Comparison of ENCODE assay signal across 7 mouse cellular contexts in genomic region chr11:118102838-118103237, GRCm38 (mm10). TPM values are rescaled to one million over a fixed set of nuclear protein-coding genes. Genes with fewer than 3 reads are reported as not detected.
A peak's percentile ranks its signal among the peaks of the same experiment; 100 is the strongest.
DNase-seq lines count a peak whose midpoint lies in the region; ATAC-seq and TF ChIP-seq lines count a peak whose summit lies in the region.

No protein-coding gene starts in this region.

- peak; percentile 89 for DNase-seq in NIH3T3 (ENCODE audit: low read depth)
- DNase-seq in c-Kit-negative CD71-positive TER-119-positive erythroid progenitor cells, embryonic 14.5 days (ENCODE audit: low read depth, low spot score): peak; percentile 61
- peak; percentile 81 for DNase-seq in hindbrain, postnatal 0 days (ENCODE audit: low spot score)
- DNase-seq in left cerebral cortex, adult 18-20 months (ENCODE audit: low spot score in 2 of 2): peak; percentile 88 to 94
- DNase-seq in mesoderm, embryonic 11.5 days (ENCODE audit: low read depth, low spot score): peak; percentile 90
- DNase-seq in skeletal muscle tissue, adult 2 months (ENCODE audit: low read depth, low spot score): peak; percentile 79

- H3K9ac ChIP-seq in forebrain, embryonic 13.5 days: no peak overlapping the region
- H3K9ac ChIP-seq in hindbrain, postnatal 0 days (replicated peaks; ENCODE audit: low read length): no peak overlapping the region

- H3K4me3 ChIP-seq in forebrain, embryonic 13.5 days: no peak overlapping the region
- H3K4me3 ChIP-seq in hindbrain, postnatal 0 days (ENCODE audit: low read length): no peak overlapping the region

- no peaks in the 10 kb centered on the region for H3K4me1 ChIP-seq in forebrain, embryonic 13.5 days
- no peaks in the 10 kb centered on the region for H3K4me1 ChIP-seq in hindbrain, postnatal 0 days (ENCODE audit: insufficient read depth, low read length)

- TF ChIP-seq CTCF in hindbrain, postnatal 0 days (IDR thresholded peaks at IDR 0.05; ENCODE audit: low read depth): peak; percentile 100

- no peak overlapping the region for H3K27ac ChIP-seq in forebrain, embryonic 13.5 days
- H3K27ac ChIP-seq in hindbrain, postnatal 0 days: no peak overlapping the region

- no peaks in the 10 kb centered on the region for H3K9me3 ChIP-seq in forebrain, embryonic 13.5 days (replicated peaks)
- no peaks in the 10 kb centered on the region for H3K9me3 ChIP-seq in hindbrain, postnatal 0 days (ENCODE audit: low read length)

- 0 out of 2 replicates have a peak, but pooled peaks have one; percentile 43 for ATAC-seq in forebrain, embryonic 13.5 days
- ATAC-seq in hindbrain, postnatal 0 days: no peak

- H3K36me3 ChIP-seq in forebrain, embryonic 13.5 days (ENCODE audit: poor library complexity, severe bottlenecking): no peaks in the 10 kb centered on the region
- no peaks in the 10 kb centered on the region for H3K36me3 ChIP-seq in hindbrain, postnatal 0 days (ENCODE audit: insufficient read depth, low read length)

- H3K4me2 ChIP-seq in forebrain, embryonic 13.5 days: no peak overlapping the region
- no peak overlapping the region for H3K4me2 ChIP-seq in hindbrain, postnatal 0 days (ENCODE audit: low read depth, low read length)

- H3K27me3 ChIP-seq in forebrain, embryonic 13.5 days: no peaks in the 10 kb centered on the region
- no peaks in the 10 kb centered on the region for H3K27me3 ChIP-seq in hindbrain, postnatal 0 days (ENCODE audit: insufficient read depth, low read length)

- 63% methylated on average over 3 of the region's 3 CpGs for WGBS in forebrain, embryonic 13.5 days
- WGBS in hindbrain, postnatal 0 days: 58% methylated on average over 3 of the region's 3 CpGs

RNA-seq across cellular contexts. Expression of gene Dnah17, which starts 27.6 kb away (rescaled TPM):
- 0.27 and 0.29 TPM in 2 replicates for polyA plus RNA-seq in forebrain, embryonic 13.5 days (2015; fragmentation: Nextera tagmentation; extraction: Ambion mirVana)
- total RNA-seq in hindbrain, postnatal 0 days (2014; rRNA removed): 0.07 TPM in 1 of 2 replicates, not detected in the other
- 0.13 and 0.16 TPM in 2 replicates for polyA plus RNA-seq in hindbrain, postnatal 0 days (2015; fragmentation: Nextera tagmentation; extraction: Ambion mirVana)
- total RNA-seq in left cerebral cortex, adult 18-20 months (2021): under 1 TPM; 0.12 to 0.30 TPM
